Mouse (Mus musculus): Measurements from ENCODE around the gene Hbp1.

GRCm38 (mm10) chr12:31928498-31928897 is 21.8 kb downstream of the Hbp1 start:
- TF ChIP-seq EP300 (IDR thresholded peaks at IDR 0.05; ENCODE audit: insufficient read depth, low read depth, low read length), result no peak
- no peak for TF ChIP-seq CTCF (IDR thresholded peaks at IDR 0.05)
- no peak for TF ChIP-seq POLR2A (IDR thresholded peaks at IDR 0.05; ENCODE audit: insufficient read depth, low read depth, low read length)

Data from heart, adult 2 months (tissue).